Mouse (Mus musculus) intestine, embryonic 16.5 days (tissue): ENCODE results near the gene Magi1. TPM values are rescaled to one million over a fixed set of nuclear protein-coding genes. Genes with fewer than 3 reads are reported as not detected.
"Not testable (repeated sequence)": the region's sequence is repeated elsewhere in the genome, so short reads cannot be mapped to it uniquely, and the experiment has no call there.

Source experiments
- ATAC-seq: fragments of 200-750 bp; cut with Nextera tagmentation; 2 replicates; pipeline ENCODE4 v1.8.0; 2017; ENCODE audit warnings: moderate TSS enrichment, moderate library complexity
- H3K27ac ChIP-seq: fragments of 300-500 bp; sonication (generic); 2 replicates; pipeline ENCODE4 v1.5.1; 2014; ENCODE audit warnings: mild to moderate bottlenecking, low read length
- H3K27me3 ChIP-seq: fragments of 300-500 bp; sonication (generic); replicated peaks from 2 replicates; pipeline ENCODE4 v1.6.1; 2014; ENCODE audit warnings: low read length, control low read depth, mixed read lengths; ENCODE audit not compliant: control insufficient read depth, insufficient read depth
- H3K36me3 ChIP-seq: fragments of 300-500 bp; sonication (generic); 2 replicates; pipeline ENCODE4 v1.6.1; 2014; ENCODE audit warnings: low read length, control low read depth; ENCODE audit not compliant: control insufficient read depth, insufficient read depth
- H3K4me1 ChIP-seq: fragments of 300-500 bp; sonication (generic); 2 replicates; pipeline ENCODE4 v1.6.1; 2014; ENCODE audit warnings: low read length, control low read depth, mixed read lengths; ENCODE audit not compliant: control insufficient read depth, insufficient read depth
- H3K4me2 ChIP-seq: fragments of 300-500 bp; sonication (generic); 2 replicates; pipeline ENCODE4 v1.6.1; 2014; ENCODE audit warnings: low read depth, low read length, control low read depth
- H3K4me3 ChIP-seq: fragments of 300-500 bp; sonication (generic); 2 replicates; pipeline ENCODE4 v1.5.1; 2014; ENCODE audit warnings: mild to moderate bottlenecking, low read length
- H3K9ac ChIP-seq: fragments of 300-500 bp; sonication (generic); 2 replicates; pipeline ENCODE4 v1.6.1; 2014; ENCODE audit warnings: low read depth, low read length
- H3K9me3 ChIP-seq: fragments of 300-500 bp; sonication (generic); 2 replicates; pipeline ENCODE4 v1.6.1; 2016; ENCODE audit warnings: low read length, control low read depth; ENCODE audit not compliant: control insufficient read depth
- WGBS: fragments of 180-500 bp; shearing (Covaris S2); extraction: QIAGEN DNeasy Blood & Tissue Kit; methylation state at CpG from one replicate; pipeline ENCODE4 v1.1.7; 2014; 5-methylcytosine and 5-hydroxymethylcytosine counted together
- polyA plus RNA-seq: library from polyadenylated mRNA; unstranded; fragments of >200 nt; fragmentation: Nextera tagmentation; extraction: Ambion mirVana; gene quantifications from 2 replicates; pipeline ENCODE4 v1.2.1, GENCODE M21; 2015

The Magi1 gene
- polyA plus RNA-seq, 1 experiment from 2014 or later, result 6.7 TPM

DNA sequence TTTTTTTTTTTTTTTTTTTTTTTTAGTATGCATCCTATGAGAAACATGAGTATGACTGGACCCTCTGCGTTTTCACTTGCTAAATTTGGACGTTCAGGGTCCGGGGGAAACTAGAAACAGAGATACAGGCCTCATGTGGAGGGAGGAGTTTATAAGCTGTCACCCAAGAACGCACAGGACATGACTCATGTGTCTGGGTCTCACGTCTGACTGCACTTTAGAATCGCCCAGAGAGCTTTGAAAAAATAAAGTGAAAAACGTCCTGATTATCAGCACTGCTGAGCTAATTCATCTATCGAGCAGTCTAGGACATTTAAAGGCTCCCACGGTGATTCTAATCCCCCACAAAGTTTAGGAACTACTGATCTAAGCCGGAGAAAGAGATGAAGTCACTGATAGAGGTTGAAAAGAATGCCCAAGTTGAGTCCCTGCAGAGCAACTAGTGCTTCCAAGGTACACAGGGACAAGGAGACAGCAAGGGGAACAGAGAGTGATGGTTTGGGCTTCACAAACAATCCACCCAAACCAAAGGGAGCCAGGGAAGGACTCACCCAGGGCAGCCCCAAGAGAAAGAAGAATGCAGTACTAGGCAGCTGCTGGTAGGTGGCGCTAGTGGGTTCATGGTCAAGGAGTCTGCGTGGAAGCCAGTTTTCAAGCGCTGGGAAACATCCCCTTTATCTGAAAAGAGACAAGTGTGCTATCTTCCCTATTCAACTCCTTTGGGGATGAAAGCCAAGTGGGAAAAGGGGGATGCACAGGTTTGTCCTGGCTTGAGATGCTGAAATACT is 626.3 kb downstream of the Magi1 start:
- no peaks in the 10 kb centered on the region for H3K9me3 ChIP-seq
- H3K4me3 ChIP-seq, result no peak overlapping the region
- no peak overlapping the region for H3K9ac ChIP-seq
- H3K36me3 ChIP-seq, result no peaks in the 10 kb centered on the region
- ATAC-seq, result no peak
- H3K27me3 ChIP-seq, result no peaks in the 10 kb centered on the region
- WGBS, result 26% methylated on average over 13 of the region's 13 CpGs
- H3K4me2 ChIP-seq, result no peak overlapping the region
- H3K4me1 ChIP-seq, result no peaks in the 10 kb centered on the region
- no peak overlapping the region for H3K27ac ChIP-seq

DNA sequence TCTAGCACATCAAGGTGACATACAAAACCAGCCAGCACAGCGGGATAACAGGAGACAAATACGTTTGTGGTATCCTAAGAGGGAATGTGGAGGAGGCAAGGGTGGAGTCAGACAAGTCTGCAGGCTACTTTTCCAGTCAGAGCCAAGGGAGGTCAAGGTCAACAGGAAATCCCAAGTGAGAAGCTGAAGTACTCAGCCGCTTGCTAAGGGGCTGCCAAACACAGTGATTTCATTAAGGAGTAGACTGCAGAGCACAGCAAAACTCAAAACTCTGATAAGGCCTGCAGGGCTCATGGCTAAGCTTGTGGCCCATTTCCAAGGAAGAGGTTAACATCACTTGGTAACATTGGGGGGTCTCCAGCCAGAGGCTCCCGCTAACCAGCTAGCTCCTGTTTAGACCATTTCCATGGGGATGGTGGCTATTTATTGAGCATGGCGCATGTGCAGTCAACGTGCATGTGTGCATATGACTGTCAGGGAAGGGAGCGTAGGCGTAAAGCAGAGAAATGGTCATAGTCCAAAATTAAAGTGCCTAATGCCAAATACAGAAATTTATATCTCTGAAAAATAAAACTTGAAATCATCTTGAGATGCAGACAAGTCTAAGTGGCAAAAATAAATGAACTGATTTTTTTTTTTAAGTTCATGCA is 635.0 kb downstream of the Magi1 start:
- no peaks in the 10 kb centered on the region for H3K36me3 ChIP-seq
- no peak overlapping the region for H3K9ac ChIP-seq
- no peaks in the 10 kb centered on the region for H3K9me3 ChIP-seq
- H3K4me2 ChIP-seq, result no peak overlapping the region
- H3K27me3 ChIP-seq, result no peaks in the 10 kb centered on the region
- no peaks in the 10 kb centered on the region for H3K4me1 ChIP-seq
- 65% methylated on average over 8 of the region's 8 CpGs for WGBS
- ATAC-seq, result no peak; the same call in 1 of the 2 replicates
- no peak overlapping the region for H3K27ac ChIP-seq
- no peak overlapping the region for H3K4me3 ChIP-seq

DNA sequence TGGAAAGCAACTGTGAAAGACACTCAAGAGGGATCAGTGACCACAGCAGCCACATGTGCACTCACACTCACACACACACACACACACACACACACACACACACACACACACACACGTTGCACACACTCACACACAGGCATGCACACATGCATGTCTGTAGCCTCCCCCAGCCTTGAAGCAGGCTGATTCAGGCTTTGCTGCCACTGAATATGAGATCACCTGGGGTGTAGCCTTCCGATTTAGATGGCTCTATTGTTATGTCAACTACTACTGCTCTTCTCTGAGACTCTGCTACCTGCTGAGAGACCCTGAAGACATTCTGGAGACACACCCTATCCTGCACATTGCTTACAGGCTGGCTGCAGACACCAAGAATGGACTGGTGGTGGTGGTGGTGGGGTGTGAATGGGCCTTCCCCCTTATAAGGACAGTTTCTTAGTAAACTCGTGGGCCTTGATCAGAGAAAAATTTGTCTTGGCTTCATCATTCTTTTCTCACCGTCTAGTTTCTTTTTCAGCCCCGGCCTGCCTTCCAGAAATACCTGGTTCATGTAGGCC is 653.9 kb downstream of the Magi1 start:
- not testable (repeated sequence) for H3K36me3 ChIP-seq, H3K9ac ChIP-seq, H3K4me3 ChIP-seq, H3K27me3 ChIP-seq, H3K27ac ChIP-seq, H3K9me3 ChIP-seq, H3K4me1 ChIP-seq, H3K4me2 ChIP-seq, ATAC-seq
- 79% methylated on average over 5 of the region's 5 CpGs for WGBS

DNA sequence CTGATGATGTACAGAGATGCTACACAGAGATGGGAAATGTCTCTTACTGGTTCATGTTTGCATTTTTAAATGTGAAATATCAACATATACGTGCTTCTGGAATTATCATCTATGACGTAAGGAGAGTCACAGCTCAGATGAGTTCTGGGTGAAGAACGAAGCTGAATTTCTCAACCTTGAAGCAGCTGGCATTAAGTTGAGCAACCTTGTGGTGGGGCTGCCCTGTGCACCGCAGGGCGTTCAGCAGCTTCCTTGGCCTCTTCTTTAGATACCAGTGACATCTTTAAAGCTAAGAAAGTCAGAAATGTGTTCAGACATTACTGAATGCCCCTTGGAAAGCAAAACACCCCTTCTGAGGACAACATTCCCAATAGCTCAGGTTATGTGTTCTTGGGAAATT is 656.5 kb downstream of the Magi1 start:
- Histone ChIP-seq H3K4me2 (no peak overlapping the region), H3K9me3 (no peaks in the 10 kb centered on the region), H3K27ac (no peak overlapping the region), H3K9ac (no peak overlapping the region), H3K4me1 (no peaks in the 10 kb centered on the region), H3K27me3 (no peaks in the 10 kb centered on the region), H3K36me3 (no peaks in the 10 kb centered on the region), H3K4me3 (no peak overlapping the region)
- WGBS, result 76% methylated on average over 5 of the region's 5 CpGs
- ATAC-seq, result no peak

Other genes starting within 250 kb of the Magi1 start
- 8.6 and 9.2 TPM in 2 replicates for gene Slc25a26, start 216.4 kb upstream of the Magi1 start, polyA plus RNA-seq